Mouse (Mus musculus) testis, adult 2 months (tissue): ENCODE data around the gene Pdgfc.

Source experiments
- CTCF ChIP-seq: fragments of 200-500 bp; IDR thresholded peaks from 2 replicates; pipeline ENCODE4 v1.5.1; 2012; ENCODE audit warnings: low read depth, mild to moderate bottlenecking, inconsistent platforms, low read length, moderate library complexity; ENCODE audit not compliant: control insufficient read depth, insufficient read depth, insufficient replicate concordance
- POLR2A ChIP-seq: fragments of 200-500 bp; IDR thresholded peaks from 2 replicates; pipeline ENCODE4 v1.6.1; 2012; ENCODE audit warnings: low read depth, mild to moderate bottlenecking, inconsistent platforms, low read length, moderate library complexity; ENCODE audit not compliant: control insufficient read depth

DNA sequence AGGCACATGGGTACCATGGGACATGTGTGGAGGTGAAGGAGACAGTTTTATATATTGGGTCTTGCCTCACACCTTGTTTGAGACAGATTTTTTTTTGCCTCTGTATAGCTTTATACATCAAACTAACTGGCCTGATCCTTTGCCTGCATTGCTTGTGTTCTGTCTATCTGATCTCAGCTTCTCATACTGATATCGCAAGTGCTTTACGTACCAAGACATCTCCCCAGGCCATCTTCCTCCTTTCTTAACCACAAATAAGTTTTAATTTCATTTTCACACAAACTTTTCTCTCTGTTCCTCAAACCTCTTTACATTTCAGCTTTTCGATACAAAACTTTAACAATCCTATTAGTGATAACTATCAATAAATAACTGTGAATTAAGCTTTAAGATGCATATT is 76.7 kb downstream of the Pdgfc start:
- TF ChIP-seq POLR2A = no peak
- no peak for TF ChIP-seq CTCF
